Mouse (Mus musculus) ovary, postnatal 10 days (tissue): Measurements from ENCODE around the gene Fgb.

Source experiments
- DNase-seq: peaks from one replicate; pipeline ENCODE4 v3.0.0; 2022; ENCODE audit warnings: low spot score

Gene Fgb

GRCm38 (mm10) chr3:83027546-83028251 lies 22.0 kb downstream of the Fgb start:
- no peak for DNase-seq

- DNase-seq, result no peak
Observed at GRCm38 (mm10) chr3:83025475-83026301, 24.0 kb downstream of the Fgb start, which contains the start of gene Fga. Gene Fga (plus strand): TSS chr3:83026076.

- DNase-seq, result no peak
Observed at GRCm38 (mm10) chr3:83025036-83025435, 24.6 kb downstream of the Fgb start.

GRCm38 (mm10) chr3:83021176-83021575 lies 28.5 kb downstream of the Fgb start:
- no peak for DNase-seq

GRCm38 (mm10) chr3:83020387-83020786 lies 29.3 kb downstream of the Fgb start:
- DNase-seq, result no peak

- no peak for DNase-seq
Observed at GRCm38 (mm10) chr3:83016236-83016635, 33.4 kb downstream of the Fgb start.

GRCm38 (mm10) chr3:83013951-83014350 lies 35.7 kb downstream of the Fgb start:
- DNase-seq, result no peak

- no peak for DNase-seq
Observed at GRCm38 (mm10) chr3:83012636-83013035, 37.0 kb downstream of the Fgb start.

GRCm38 (mm10) chr3:83011565-83011964 lies 38.1 kb downstream of the Fgb start:
- no peak for DNase-seq

- no peak for DNase-seq
Observed at GRCm38 (mm10) chr3:83011136-83011535, 38.5 kb downstream of the Fgb start.

GRCm38 (mm10) chr3:83010291-83010690 lies 39.4 kb downstream of the Fgb start:
- DNase-seq, result no peak

- DNase-seq, result no peak
Observed at GRCm38 (mm10) chr3:83007557-83007956, 42.1 kb downstream of the Fgb start, which contains the start of gene Fgg. Gene Fgg (plus strand): TSS chr3:83007724.

GRCm38 (mm10) chr3:83004801-83005200 lies 44.9 kb downstream of the Fgb start:
- DNase-seq, result no peak

GRCm38 (mm10) chr3:83003068-83003467 lies 46.6 kb downstream of the Fgb start:
- DNase-seq, result no peak

GRCm38 (mm10) chr3:83002191-83002590 lies 47.5 kb downstream of the Fgb start:
- DNase-seq, result no peak

GRCm38 (mm10) chr3:82999995-83000394 lies 49.7 kb downstream of the Fgb start:
- no peak for DNase-seq

GRCm38 (mm10) chr3:82998772-82999463 lies 50.7 kb downstream of the Fgb start:
- no peak for DNase-seq

GRCm38 (mm10) chr3:82996656-82997055 lies 53.0 kb downstream of the Fgb start:
- DNase-seq, result no peak

- DNase-seq, result peak; percentile 45
Observed at GRCm38 (mm10) chr3:82995368-82995767, 54.3 kb downstream of the Fgb start.

- no peak for DNase-seq
Observed at GRCm38 (mm10) chr3:82992956-82993355, 56.7 kb downstream of the Fgb start.

- DNase-seq, result no peak
Observed at GRCm38 (mm10) chr3:82991963-82992362, 57.7 kb downstream of the Fgb start.
